Mouse (Mus musculus) megakaryocyte, adult 5-6 weeks (primary cell): Measurements from ENCODE around the gene Smim11. TPM values are rescaled to one million over a fixed set of nuclear protein-coding genes. Genes with fewer than 3 reads are reported as not detected.

Experiments
- ATAC-seq: 2 replicates; pipeline ENCODE4 v1.8.0; 2016; ENCODE audit warnings: mild to moderate bottlenecking, inconsistent platforms; ENCODE audit not compliant: poor library complexity, severe bottlenecking
- total RNA-seq, 2 experiments: library from RNA; stranded (forward) in 1 of 2; stranded (reverse) in 1 of 2; fragments of 153-499, 151-499 nt in 1 of 2; fragments of 221-1000, 200-1000 nt in 1 of 2; gene quantifications; 2 replicates each; pipeline versions ENCODE4 v1.2.3 to v1.2.4; 2015 to 2017

Smim11 gene
- total RNA-seq (2015) (68.8 and 83.8 TPM in 2 replicates), total RNA-seq (2017) (122 and 134 TPM in 2 replicates)

- peak; percentile 93 for ATAC-seq
Observed at GRCm38 (mm10) chr16:92300649-92301411, at the start of gene Smim11. Gene Smim11 (plus strand): TSS chr16:92301286.

GRCm38 (mm10) chr16:92254316-92254715 is 46.8 kb upstream of the Smim11 start:
- ATAC-seq: no peak

GRCm38 (mm10) chr16:92267861-92268260 is 33.2 kb upstream of the Smim11 start:
- no peak for ATAC-seq

DNA sequence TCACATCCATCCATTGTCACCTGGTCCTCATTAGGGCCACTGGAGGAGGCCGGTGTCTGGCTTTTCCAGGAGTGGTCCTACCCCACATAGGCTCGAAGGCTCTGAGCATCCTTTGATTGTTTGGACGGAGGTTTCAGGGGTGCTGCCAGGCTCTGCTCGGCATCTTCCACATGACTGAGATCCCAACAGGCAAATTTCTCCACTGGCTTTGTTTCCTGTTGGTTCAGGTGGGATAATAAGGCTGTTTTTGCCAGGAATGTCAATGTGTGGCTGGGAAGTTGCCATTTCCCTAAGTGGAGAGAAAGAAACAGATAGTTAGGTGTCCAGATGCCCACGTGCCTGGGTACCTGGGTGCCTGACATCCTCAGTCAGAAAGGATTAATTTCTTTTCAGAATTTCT is 26.6 kb upstream of the Smim11 start:
- ATAC-seq: no peak

DNA sequence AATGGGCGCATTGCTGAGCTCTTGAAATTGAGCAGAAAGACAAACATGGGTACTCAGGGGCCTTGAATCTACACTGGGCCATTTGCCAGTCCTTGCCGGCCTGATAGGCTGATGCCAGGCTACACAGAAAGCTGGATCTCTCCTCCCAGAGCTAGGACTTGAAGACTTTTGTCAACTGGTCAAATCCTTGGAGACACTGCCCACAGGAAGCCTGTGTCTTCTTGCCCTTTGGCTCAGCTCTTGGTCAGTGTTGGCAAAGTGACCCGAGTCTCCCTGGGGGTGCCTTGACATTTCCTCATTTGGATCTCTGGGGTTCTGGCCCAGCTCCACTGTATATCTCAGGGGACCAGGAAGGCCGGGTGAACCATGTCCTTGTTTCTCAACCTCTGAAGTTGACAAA is 25.6 kb upstream of the Smim11 start:
- no peak for ATAC-seq

DNA sequence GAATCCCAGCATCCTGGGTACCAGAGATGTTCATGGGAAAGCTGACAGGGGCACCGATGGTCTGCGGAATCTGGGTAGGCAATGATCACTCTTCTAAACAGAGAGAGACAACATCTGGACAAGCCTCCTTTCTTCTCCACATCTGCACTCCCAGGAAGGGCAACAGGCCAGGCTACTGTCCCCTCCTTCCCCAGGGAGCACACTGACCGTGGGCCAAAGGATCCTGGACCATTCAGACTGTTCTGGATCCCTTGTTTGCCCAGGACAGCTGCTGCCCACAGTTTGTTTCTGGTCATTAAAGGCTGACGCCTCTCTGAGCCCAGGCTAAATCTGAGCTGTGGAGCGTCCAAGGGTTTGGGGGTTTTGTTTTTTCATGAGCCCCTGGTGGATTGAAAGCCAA is 18.4 kb upstream of the Smim11 start:
- no peak for ATAC-seq

GRCm38 (mm10) chr16:92285068-92285467 is 16.0 kb upstream of the Smim11 start:
- ATAC-seq: no peak

GRCm38 (mm10) chr16:92286609-92287008 is 14.5 kb upstream of the Smim11 start:
- ATAC-seq: peak; percentile 78

DNA sequence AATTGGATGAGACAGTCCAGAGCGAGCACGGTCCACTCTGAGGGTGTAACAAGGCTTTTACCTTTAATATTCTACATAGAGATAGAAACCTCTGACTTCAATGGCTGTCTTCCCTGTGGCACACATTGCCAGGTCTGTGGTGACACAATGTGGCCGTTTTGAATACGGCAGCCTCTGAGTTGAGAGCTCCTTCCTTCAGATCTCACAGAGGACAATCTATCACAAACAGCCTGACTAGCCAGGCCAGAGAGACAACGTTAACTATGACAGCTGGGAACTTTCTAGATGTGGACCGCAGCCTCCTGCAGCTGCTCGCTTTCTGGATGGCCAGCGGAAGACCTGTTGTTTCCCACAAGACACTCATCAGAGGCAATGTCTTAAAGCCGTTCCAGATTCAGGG is 12.3 kb upstream of the Smim11 start:
- no peak for ATAC-seq

DNA sequence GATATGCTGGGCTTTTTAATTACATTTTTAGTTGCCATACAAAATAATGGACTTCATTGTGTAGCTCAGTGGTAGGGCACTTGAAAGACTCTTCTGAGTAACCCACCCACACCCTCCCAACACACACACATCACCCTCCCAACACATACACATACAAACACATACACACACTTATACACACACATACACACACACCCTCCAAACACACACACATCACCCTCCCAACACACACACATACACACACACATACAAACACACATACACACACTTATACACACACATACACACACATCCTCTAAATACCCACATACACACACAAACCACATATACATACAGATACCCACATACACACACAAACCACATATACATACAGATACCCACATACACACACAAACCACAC is 11.0 kb upstream of the Smim11 start:
- ATAC-seq: no peak

- ATAC-seq: no peak
Observed at GRCm38 (mm10) chr16:92292101-92292500, 9.0 kb upstream of the Smim11 start, which contains the start of gene Kcne2. Gene Kcne2 (plus strand): TSS chr16:92292389.

GRCm38 (mm10) chr16:92294267-92294970 is 6.7 kb upstream of the Smim11 start:
- ATAC-seq: no peak

DNA sequence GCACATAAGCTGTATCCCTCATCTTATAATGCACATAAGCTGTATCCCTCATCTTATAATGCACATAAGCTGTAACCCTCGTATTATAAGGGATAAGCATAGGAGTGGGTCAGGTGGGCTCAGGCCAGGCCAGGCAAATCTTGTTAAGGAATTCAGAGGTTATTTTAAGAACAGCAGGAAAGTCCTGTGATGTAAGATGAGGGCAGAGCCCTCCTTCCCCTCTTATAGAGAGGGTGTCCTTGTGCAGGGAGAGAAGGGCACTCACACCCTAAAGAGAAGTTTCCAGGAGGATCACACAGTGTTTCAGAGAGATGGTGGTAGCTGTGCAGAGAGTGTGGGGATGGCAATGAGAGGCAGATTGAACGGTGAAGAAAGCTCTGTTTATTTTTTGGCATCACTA is 5.8 kb upstream of the Smim11 start:
- ATAC-seq: no peak

GRCm38 (mm10) chr16:92301412-92301806 is 323 bp downstream of the Smim11 start:
- peak; percentile 53 for ATAC-seq

DNA sequence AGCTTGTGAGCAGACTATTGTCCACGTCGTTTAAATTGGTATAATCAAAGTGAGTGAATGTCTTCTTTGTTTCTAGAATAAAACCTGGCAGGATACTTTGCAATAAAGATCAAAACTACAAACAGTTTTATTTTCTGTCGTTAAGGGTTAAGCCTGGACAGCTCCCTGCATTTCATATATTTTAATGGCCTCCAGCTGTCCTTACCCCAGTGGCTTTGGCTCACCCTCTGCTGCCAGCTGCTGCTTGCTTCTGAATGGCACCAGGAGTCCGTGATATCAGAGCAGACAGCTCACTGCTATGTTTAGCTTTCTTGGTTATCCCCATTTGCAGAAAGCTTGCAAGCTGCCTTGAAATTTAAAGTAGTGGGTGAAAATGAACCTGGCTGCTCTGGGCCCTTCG is 903 bp downstream of the Smim11 start:
- no peak for ATAC-seq

GRCm38 (mm10) chr16:92302506-92302905 is 1.4 kb downstream of the Smim11 start:
- ATAC-seq: no peak

- no peak for ATAC-seq
Observed at GRCm38 (mm10) chr16:92305519-92305918, 4.4 kb downstream of the Smim11 start.

- ATAC-seq: no peak
Observed at GRCm38 (mm10) chr16:92307947-92308346, 6.9 kb downstream of the Smim11 start.

- ATAC-seq: no peak
Observed at GRCm38 (mm10) chr16:92309126-92309525, 8.0 kb downstream of the Smim11 start.

DNA sequence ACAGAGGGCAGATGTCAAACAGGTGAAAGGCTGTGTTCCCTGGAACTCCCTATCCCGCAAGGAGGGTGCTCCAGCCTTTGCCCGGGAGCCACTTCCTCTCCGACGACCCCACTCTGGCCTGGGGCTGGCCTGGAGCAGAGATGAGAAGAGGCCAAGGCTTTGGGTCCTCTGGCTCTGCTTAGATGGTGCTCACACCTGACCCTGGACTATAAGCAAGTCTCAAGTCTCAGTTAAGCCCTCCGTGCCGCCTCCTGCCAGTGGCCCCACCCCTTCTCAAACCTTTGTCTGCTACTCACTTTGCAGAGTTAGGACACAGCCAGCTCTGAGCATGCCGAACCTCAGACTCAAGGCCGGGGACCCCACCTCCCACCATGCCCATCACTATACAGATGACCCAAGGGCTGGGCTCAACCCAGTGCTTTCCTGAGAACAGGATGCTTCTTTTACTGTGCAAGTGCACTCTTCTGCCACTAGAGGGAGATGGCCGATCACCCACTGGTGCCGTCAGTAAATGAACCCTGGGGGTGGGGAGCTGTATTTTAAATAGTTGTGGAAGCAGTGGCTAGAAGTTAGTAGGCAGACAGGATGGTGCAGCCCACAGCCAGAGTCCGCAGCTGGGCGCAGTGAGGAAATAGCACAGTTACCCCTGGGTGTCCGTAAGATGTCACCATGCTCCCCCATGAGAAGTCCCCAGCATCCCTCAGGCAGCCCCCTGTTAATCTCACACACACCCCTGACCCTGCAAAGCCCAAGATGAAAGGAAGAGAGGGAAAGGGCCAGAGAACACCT is 13.1 kb downstream of the Smim11 start:
- peak; percentile 91 for ATAC-seq

GRCm38 (mm10) chr16:92316049-92316738 is 15.1 kb downstream of the Smim11 start:
- ATAC-seq: no peak
